16 mouse cellular contexts compared by ENCODE assay signal in genomic region chr12:72748341-72748740, GRCm38 (mm10).
"Had no signal": no experiment of that assay in that cellular context is flagged by ENCODE, and none has a peak within 500 bp of the region (broad histone marks: within the 10 kb centered on the region; RNA-seq: fewer than 3 reads in every experiment).

No protein-coding gene starts in this region.

- H3K27me3 ChIP-seq: kidney, embryonic 15.5 days; limb, embryonic 12.5 days; liver, embryonic 13.5 days; lung, embryonic 15.5 days; midbrain, embryonic 12.5 days; neural tube, embryonic 15.5 days had no signal

- H3K36me3 ChIP-seq: kidney, embryonic 15.5 days; limb, embryonic 12.5 days; liver, embryonic 13.5 days; lung, embryonic 15.5 days; midbrain, embryonic 12.5 days; neural tube, embryonic 15.5 days had no signal

- DNase-seq: kidney, adult 2 months; kidney, postnatal 14 days; liver; liver, embryonic 13.5 days; liver, postnatal 0 days; lung, postnatal 14 days; right cerebral cortex, adult 18-20 months; right cerebral cortex, postnatal 25 days; thymus, adult 18-20 months; thymus, postnatal 25 days had no signal

- H3K4me3 ChIP-seq: kidney, embryonic 15.5 days; limb, embryonic 12.5 days; liver, embryonic 13.5 days; lung, embryonic 15.5 days; midbrain, embryonic 12.5 days; neural tube, embryonic 15.5 days had no signal

- H3K4me2 ChIP-seq: kidney, embryonic 15.5 days; limb, embryonic 12.5 days; liver, embryonic 13.5 days; lung, embryonic 15.5 days; midbrain, embryonic 12.5 days; neural tube, embryonic 15.5 days had no signal

- ATAC-seq: liver, postnatal 0 days; midbrain, embryonic 16.5 days had no signal
